Mouse (Mus musculus) bone marrow macrophage, adult 2 months (primary cell): ENCODE results near the gene Sgcd. TPM values are rescaled to one million over a fixed set of nuclear protein-coding genes. Genes with fewer than 3 reads are reported as not detected.

Source experiments
- H3K27ac ChIP-seq: 2 replicates; pipeline ENCODE4 v1.5.1; 2012; ENCODE audit warnings: low read depth, low read length; ENCODE audit not compliant: insufficient read depth
- H3K4me1 ChIP-seq: 2 replicates; pipeline ENCODE4 v1.6.1; 2012; ENCODE audit warnings: low read length; ENCODE audit not compliant: control insufficient read depth, insufficient read depth
- H3K4me3 ChIP-seq: 2 replicates; pipeline ENCODE4 v1.5.1; 2012; ENCODE audit warnings: mild to moderate bottlenecking, low read length, moderate library complexity; ENCODE audit not compliant: insufficient read depth
- CTCF ChIP-seq: IDR thresholded peaks from 2 replicates; pipeline ENCODE4 v1.5.1; 2012; ENCODE audit warnings: low read depth, mild to moderate bottlenecking, low read length, moderate library complexity
- POLR2A ChIP-seq: IDR thresholded peaks from 2 replicates; pipeline ENCODE4 v1.6.1; 2012; ENCODE audit warnings: mild to moderate bottlenecking, low read depth, low read length, borderline replicate concordance
- polyA plus RNA-seq: library from polyadenylated mRNA; stranded (reverse); fragments of >200 nt; gene quantifications from 2 replicates; pipeline ENCODE4 v1.2.4, GENCODE M21; 2012; ENCODE audit not compliant: missing spikeins, insufficient read depth, insufficient read length

Sgcd gene
- polyA plus RNA-seq, 1 experiment: not detected

GRCm38 (mm10) chr11:47387726-47388125 lies 601.0 kb downstream of the Sgcd start:
- Histone ChIP-seq H3K27ac (no peak overlapping the region), H3K4me1 (no peaks in the 10 kb centered on the region), H3K4me3 (no peak overlapping the region)
- TF ChIP-seq CTCF (no peak), POLR2A (no peak)

- TF ChIP-seq POLR2A (no peak), CTCF (no peak)
- no peak overlapping the region for H3K4me3 ChIP-seq
- H3K27ac ChIP-seq: no peak overlapping the region
- H3K4me1 ChIP-seq: no peaks in the 10 kb centered on the region
Measured at GRCm38 (mm10) chr11:47386136-47386535, 602.6 kb downstream of the Sgcd start.

DNA sequence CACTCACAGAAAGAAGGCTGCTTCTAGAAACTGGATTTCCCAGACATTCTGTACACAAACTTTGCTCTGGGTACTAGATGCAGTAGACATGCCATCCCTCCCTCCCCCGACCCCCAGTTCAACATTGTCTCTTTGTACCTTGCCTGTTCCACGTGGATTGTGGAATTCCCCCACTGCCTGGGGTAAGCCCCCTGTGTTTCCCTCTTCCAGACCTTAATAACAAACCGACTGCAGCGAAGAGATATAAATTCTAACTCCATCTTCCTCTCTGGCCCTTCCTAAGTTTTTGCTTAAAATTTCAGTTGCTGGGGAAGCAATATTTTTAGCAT lies 609.2 kb downstream of the Sgcd start:
- Histone ChIP-seq H3K4me3 (no peak overlapping the region), H3K27ac (no peak overlapping the region), H3K4me1 (no peaks in the 10 kb centered on the region)
- no peak for TF ChIP-seq POLR2A
- TF ChIP-seq CTCF: no peak

- H3K4me1 ChIP-seq: no peaks in the 10 kb centered on the region
- H3K27ac ChIP-seq: no peak overlapping the region
- TF ChIP-seq POLR2A (no peak), CTCF (no peak)
- H3K4me3 ChIP-seq: no peak overlapping the region
Measured at GRCm38 (mm10) chr11:47378843-47379629, 609.7 kb downstream of the Sgcd start.

- Histone ChIP-seq H3K4me3 (no peak overlapping the region), H3K27ac (no peak overlapping the region), H3K4me1 (no peaks in the 10 kb centered on the region)
- TF ChIP-seq CTCF (no peak), POLR2A (no peak)
Measured at GRCm38 (mm10) chr11:47377421-47377820, 611.3 kb downstream of the Sgcd start.

DNA sequence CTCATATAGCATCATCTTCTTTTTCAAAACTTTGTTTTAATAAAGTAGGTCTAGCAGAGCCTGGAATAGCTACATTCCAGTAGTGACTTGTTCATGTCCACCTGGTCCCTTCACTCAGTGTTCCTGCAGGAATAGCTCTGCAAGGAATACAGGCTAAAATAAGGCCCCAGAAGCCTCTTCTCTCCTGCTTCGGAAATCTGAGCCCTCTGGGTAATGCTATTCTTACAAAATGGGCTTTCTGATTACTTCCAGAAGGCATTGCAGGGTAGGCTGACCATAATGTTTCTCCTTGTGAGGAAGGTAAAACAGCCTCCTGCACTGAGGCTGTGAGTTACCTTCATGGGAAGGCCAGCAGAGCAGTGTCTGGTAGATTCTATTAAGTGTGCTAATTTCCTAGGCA lies 611.9 kb downstream of the Sgcd start:
- Histone ChIP-seq H3K4me3 (no peak overlapping the region), H3K27ac (no peak overlapping the region), H3K4me1 (no peaks in the 10 kb centered on the region)
- TF ChIP-seq POLR2A (no peak), CTCF (no peak)

DNA sequence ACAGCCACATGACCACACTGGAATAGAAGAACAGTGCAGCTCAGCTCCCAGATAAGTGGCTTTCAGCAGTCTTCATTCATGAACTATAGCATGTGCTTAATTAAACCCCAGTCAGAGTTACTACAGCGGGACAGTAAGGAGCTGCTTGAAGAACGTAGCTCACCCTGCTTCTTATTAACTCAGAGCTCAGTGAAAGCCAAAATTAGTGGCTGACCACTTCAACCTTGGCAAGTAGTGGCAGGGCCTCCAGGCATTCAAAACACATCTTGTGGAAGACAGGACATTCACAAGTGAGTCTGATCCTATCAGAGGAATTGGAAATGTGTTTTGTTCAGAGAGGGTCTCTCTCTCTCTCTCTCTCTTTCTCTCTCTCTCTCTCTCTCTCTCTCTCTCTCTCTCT lies 617.2 kb downstream of the Sgcd start:
- Histone ChIP-seq H3K4me3 (no peak overlapping the region), H3K27ac (no peak overlapping the region), H3K4me1 (no peaks in the 10 kb centered on the region)
- TF ChIP-seq POLR2A (no peak), CTCF (no peak)

GRCm38 (mm10) chr11:47351585-47351984 lies 637.2 kb downstream of the Sgcd start:
- no peak for TF ChIP-seq POLR2A
- no peaks in the 10 kb centered on the region for H3K4me1 ChIP-seq
- no peak overlapping the region for H3K4me3 ChIP-seq
- no peak overlapping the region for H3K27ac ChIP-seq

DNA sequence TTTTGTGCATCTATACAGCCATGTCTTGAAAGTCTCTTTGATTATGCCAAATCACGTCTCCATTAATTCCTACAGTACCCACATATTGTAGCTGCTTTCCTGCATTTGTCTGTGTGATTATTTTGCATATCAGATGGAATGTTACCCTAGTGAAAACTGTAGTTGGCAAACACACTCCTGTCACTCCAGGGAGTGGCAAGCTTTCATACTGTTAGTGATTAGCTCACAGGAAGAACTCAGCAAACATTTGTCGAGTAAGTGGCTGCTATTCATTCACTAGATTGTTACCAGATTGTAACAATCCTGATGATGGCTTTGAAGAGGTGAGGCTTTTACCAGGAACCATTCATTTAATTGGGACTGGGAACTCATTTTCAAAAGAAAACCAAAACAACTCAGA lies 645.3 kb downstream of the Sgcd start:
- H3K4me1 ChIP-seq: no peaks in the 10 kb centered on the region
- no peak overlapping the region for H3K4me3 ChIP-seq
- H3K27ac ChIP-seq: no peak overlapping the region
- TF ChIP-seq POLR2A: no peak

DNA sequence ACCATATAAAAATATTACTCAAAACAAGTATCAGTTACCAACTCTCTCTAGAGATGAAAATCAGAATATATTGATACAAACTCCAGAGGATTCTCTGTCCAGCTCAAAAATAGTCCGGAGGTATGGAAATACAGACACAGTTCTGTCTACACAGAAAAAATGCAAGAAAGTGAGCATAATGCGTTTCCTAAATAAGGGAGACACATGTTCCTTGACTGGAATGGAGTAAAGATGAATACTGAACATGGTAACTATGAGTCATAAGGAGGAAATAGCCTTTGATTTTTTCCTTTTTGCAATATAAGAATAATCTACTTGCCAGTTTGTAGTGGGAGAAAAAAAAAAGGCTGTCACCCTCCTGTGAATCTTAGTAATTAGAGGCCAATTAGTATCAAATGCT lies 655.1 kb downstream of the Sgcd start:
- TF ChIP-seq POLR2A (no peak), CTCF (no peak)
- Histone ChIP-seq H3K4me1 (no peaks in the 10 kb centered on the region), H3K4me3 (no peak overlapping the region)

DNA sequence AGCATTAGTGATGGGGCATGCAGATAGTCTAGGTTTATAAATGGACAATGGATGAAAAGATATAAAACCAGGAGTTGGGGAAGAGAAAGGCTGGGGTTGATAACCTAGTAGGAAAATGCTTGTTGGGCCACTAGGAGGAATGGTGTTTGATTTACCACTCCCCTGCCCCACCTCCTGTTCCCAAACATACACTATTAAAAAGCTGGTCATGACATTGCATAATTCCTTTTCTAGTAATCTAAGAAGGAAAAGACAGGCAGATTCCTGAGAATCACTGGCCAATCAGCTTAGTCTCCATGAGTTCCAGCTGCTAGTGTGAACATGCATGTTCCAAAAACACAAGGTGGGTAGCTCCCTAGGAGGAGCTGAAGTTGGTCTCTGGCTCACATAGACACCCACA lies 683.2 kb downstream of the Sgcd start:
- TF ChIP-seq CTCF: no peak
- no peak for TF ChIP-seq POLR2A
- Histone ChIP-seq H3K4me1 (no peaks in the 10 kb centered on the region), H3K27ac (no peak overlapping the region), H3K4me3 (no peak overlapping the region)

More for the DNA sequence above, 655.1 kb downstream of the Sgcd start:
- H3K27ac ChIP-seq: no peak overlapping the region
